Mouse (Mus musculus) limb, embryonic 14.5 days (tissue): ENCODE measurements around the gene Hcrtr1. TPM values are rescaled to one million over a fixed set of nuclear protein-coding genes. Genes with fewer than 3 reads are reported as not detected.

ENCODE experiments used
- ATAC-seq: fragments of 200-750 bp; cut with Nextera tagmentation; 2 replicates; pipeline ENCODE4 v1.8.0; 2017; ENCODE audit warnings: low read depth, moderate number of reproducible peaks, moderate TSS enrichment; ENCODE audit not compliant: low FRiP score
- DNase-seq: peaks from one replicate; pipeline ENCODE4 v3.0.0-alpha.2; 2015; ENCODE audit warnings: low spot score
- H3K27ac ChIP-seq: fragments of 300-500 bp; sonication (generic); replicated peaks from 2 replicates; pipeline ENCODE4 v1.5.1; 2014; ENCODE audit warnings: low read depth, mild to moderate bottlenecking, low read length, moderate library complexity, mixed read lengths
- H3K27me3 ChIP-seq: fragments of 300-500 bp; sonication (generic); 2 replicates; pipeline ENCODE4 v1.6.1; 2014; ENCODE audit warnings: low read length, mixed read lengths; ENCODE audit not compliant: control insufficient read depth, insufficient read depth
- H3K36me3 ChIP-seq: fragments of 300-500 bp; sonication (generic); 2 replicates; pipeline ENCODE4 v1.6.1; 2014; ENCODE audit warnings: mild to moderate bottlenecking, low read length, moderate library complexity, mixed read lengths; ENCODE audit not compliant: control insufficient read depth, insufficient read depth
- H3K4me1 ChIP-seq: fragments of 300-500 bp; sonication (generic); 2 replicates; pipeline ENCODE4 v1.6.1; 2014; ENCODE audit warnings: antibody characterized with exemption, low read length, mixed read lengths; ENCODE audit not compliant: control insufficient read depth, insufficient read depth
- H3K4me2 ChIP-seq: fragments of 300-500 bp; sonication (generic); replicated peaks from 2 replicates; pipeline ENCODE4 v1.6.1; 2014; ENCODE audit warnings: low read depth, mild to moderate bottlenecking, low read length, moderate library complexity; ENCODE audit not compliant: severe bottlenecking
- H3K4me3 ChIP-seq: fragments of 300-500 bp; sonication (generic); replicated peaks from 2 replicates; pipeline ENCODE4 v1.5.1; 2014; ENCODE audit warnings: low read length
- H3K9ac ChIP-seq: fragments of 300-500 bp; sonication (generic); 2 replicates; pipeline ENCODE4 v1.6.1; 2014; ENCODE audit warnings: mild to moderate bottlenecking, low read depth, low read length, moderate library complexity; ENCODE audit not compliant: severe bottlenecking
- H3K9me3 ChIP-seq: fragments of 300-500 bp; sonication (generic); 2 replicates; pipeline ENCODE4 v1.6.1; 2016; ENCODE audit warnings: low read length; ENCODE audit not compliant: control insufficient read depth
- POLR2A ChIP-seq: fragments of 200-500 bp; IDR thresholded peaks from 2 replicates; pipeline ENCODE4 v1.8.0; 2012; ENCODE audit warnings: inconsistent platforms, mild to moderate bottlenecking, moderate library complexity, borderline replicate concordance; ENCODE audit not compliant: insufficient read depth, insufficient read length; ENCODE audit errors: extremely low read depth
- WGBS: fragments of 180-500 bp; shearing (Covaris S2); extraction: QIAGEN DNeasy Blood & Tissue Kit; methylation state at CpG from one replicate; pipeline ENCODE4 v1.1.7; 2014; 5-methylcytosine and 5-hydroxymethylcytosine counted together
- polyA plus RNA-seq, 2 experiments: library from polyadenylated mRNA; depleted of rRNA in 1 of 2; stranded (reverse) in 1 of 2; unstranded in 1 of 2; fragments of >200 nt; fragmentation: Nextera tagmentation in 1 of 2; extraction: Ambion mirVana in 1 of 2; gene quantifications; 2 replicates each; pipeline versions ENCODE4 v1.2.1 to v1.2.3; 2012 to 2014

Hcrtr1 gene
- polyA plus RNA-seq, 2 experiments, result 0.08 to 0.10 TPM

- TF ChIP-seq POLR2A, result no peak
- ATAC-seq, result no peak
- Histone ChIP-seq H3K4me1 (peaks cover 18% of the 10 kb centered on the region), H3K27me3 (peaks cover 13% of the 10 kb centered on the region; the same call in 1 of the 2 replicates), H3K4me3 (no peak overlapping the region), H3K27ac (no peak overlapping the region), H3K36me3 (no peaks in the 10 kb centered on the region), H3K4me2 (no peak overlapping the region), H3K9ac (no peak overlapping the region), H3K9me3 (no peaks in the 10 kb centered on the region)
- 56% methylated on average over 4 of the region's 4 CpGs for WGBS
- no peak for DNase-seq
Observed at GRCm38 (mm10) chr4:130177087-130177486, 37.9 kb upstream of the Hcrtr1 start.

- no peak for TF ChIP-seq POLR2A
- peaks cover 13% of the 10 kb centered on the region; the same call in 1 of the 2 replicates for H3K27me3 ChIP-seq
- H3K4me2 ChIP-seq, result no peak overlapping the region
- H3K9me3 ChIP-seq, result no peaks in the 10 kb centered on the region
- no peak overlapping the region for H3K9ac ChIP-seq
- WGBS, result 70% methylated on average over 5 of the region's 5 CpGs
- no peaks in the 10 kb centered on the region for H3K36me3 ChIP-seq
- H3K4me1 ChIP-seq, result peaks cover 26% of the 10 kb centered on the region
- ATAC-seq (no peak), DNase-seq (no peak)
- H3K27ac ChIP-seq, result no peak overlapping the region
- no peak overlapping the region for H3K4me3 ChIP-seq
Observed at GRCm38 (mm10) chr4:130176156-130176720, 37.1 kb upstream of the Hcrtr1 start.

DNA sequence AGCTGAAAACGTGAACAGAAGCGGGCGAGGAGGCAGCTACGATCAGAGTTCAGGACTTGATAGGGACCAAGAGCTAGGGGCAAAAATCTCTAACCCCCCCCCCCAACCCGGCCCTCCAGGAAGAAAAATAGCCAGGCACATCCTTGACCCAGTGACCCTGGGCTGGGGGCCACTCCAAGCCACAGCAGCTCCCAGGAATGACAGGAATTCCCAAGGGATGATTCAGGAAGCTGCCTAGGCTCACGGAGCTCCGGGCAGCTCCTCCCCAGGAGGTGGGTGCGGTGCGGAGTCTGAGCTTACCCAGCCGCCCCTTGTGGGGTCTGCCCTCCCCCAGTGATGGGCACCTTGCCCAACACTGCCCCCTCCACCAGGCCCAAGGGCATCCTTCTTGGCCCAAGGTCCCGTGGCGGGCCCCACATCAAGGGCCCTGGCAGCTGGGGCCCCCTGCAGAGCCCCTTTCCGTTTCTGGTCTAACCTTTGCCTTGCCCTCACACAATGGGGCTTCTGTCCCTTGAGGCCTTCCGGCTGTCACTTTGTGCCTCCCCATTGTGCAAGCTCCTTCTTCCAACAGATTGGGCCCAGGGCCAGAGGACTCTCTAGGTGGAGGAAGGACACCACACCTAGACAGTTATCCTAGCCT is 36.0 kb upstream of the Hcrtr1 start, which contains the start of gene Tinagl1:
Gene Tinagl1, minus strand, starts transcription at position 51 of the 640 bp plus-strand sequence.
- Histone ChIP-seq H3K27me3 (peaks cover 13% of the 10 kb centered on the region; the same call in 1 of the 2 replicates), H3K27ac (no peak within 1 kb of the TSS), H3K9me3 (no peaks in the 10 kb centered on the region), H3K4me1 (peaks cover 28% of the 10 kb centered on the region), H3K4me3 (peak within 1 kb of the TSS; percentile 30), H3K4me2 (peak within 1 kb of the TSS; percentile 53), H3K9ac (0 out of 2 replicates have a peak within 1 kb of the TSS, but pooled peaks have one; percentile 36), H3K36me3 (no peaks in the 10 kb centered on the region)
- DNase-seq, result no peak
- TF ChIP-seq POLR2A, result no peak
- 2% methylated on average over 14 of the region's 14 CpGs for WGBS
- no peak for ATAC-seq

GRCm38 (mm10) chr4:130174335-130175031 is 35.3 kb upstream of the Hcrtr1 start:
- Histone ChIP-seq H3K4me3 (peak overlapping the region; percentile 30), H3K4me1 (peaks cover 28% of the 10 kb centered on the region), H3K9ac (0 out of 2 replicates have a peak overlapping the region, but pooled peaks have one; percentile 36), H3K4me2 (peak overlapping the region; percentile 53), H3K27me3 (peaks cover 13% of the 10 kb centered on the region; the same call in 1 of the 2 replicates), H3K9me3 (no peaks in the 10 kb centered on the region), H3K36me3 (no peaks in the 10 kb centered on the region), H3K27ac (no peak overlapping the region)
- TF ChIP-seq POLR2A, result no peak
- 8% methylated on average over 25 of the region's 25 CpGs for WGBS
- ATAC-seq (no peak), DNase-seq (peak; percentile 58)

- H3K9me3 ChIP-seq, result no peaks in the 10 kb centered on the region
- WGBS, result 46% methylated on average over 19 of the region's 19 CpGs
- no peak for DNase-seq
- TF ChIP-seq POLR2A, result no peak
- no peak for ATAC-seq
- peaks cover 13% of the 10 kb centered on the region; the same call in 1 of the 2 replicates for H3K27me3 ChIP-seq
- H3K4me3 ChIP-seq, result 0 out of 2 replicates have a peak overlapping the region, but pooled peaks have one; percentile 30
- peak overlapping the region; percentile 53 for H3K4me2 ChIP-seq
- no peak overlapping the region for H3K9ac ChIP-seq
- peaks cover 28% of the 10 kb centered on the region for H3K4me1 ChIP-seq
- H3K27ac ChIP-seq, result no peak overlapping the region
- no peaks in the 10 kb centered on the region for H3K36me3 ChIP-seq
Observed at GRCm38 (mm10) chr4:130173911-130174311, 34.8 kb upstream of the Hcrtr1 start.
